Mouse (Mus musculus) adrenal gland, adult 18-20 months (tissue): ENCODE measurements around the gene Serinc1. TPM values are rescaled to one million over a fixed set of nuclear protein-coding genes. Genes with fewer than 3 reads are reported as not detected.
"Not testable (repeated sequence)": the region's sequence is repeated elsewhere in the genome, so short reads cannot be mapped to it uniquely, and the experiment has no call there.

Source experiments
- DNase-seq, 2 experiments: peaks; one replicate each; pipeline ENCODE4 v3.0.0; 2021 to 2022; ENCODE audit warnings: low spot score in 2 of 2
- long read RNA-seq, 2 experiments: library from polyadenylated mRNA; stranded (forward); transcript quantifications; one replicate each; pipeline ENCODE4 v2.0.0; 2021
- total RNA-seq, 2 experiments: library from RNA; stranded (reverse); gene quantifications; 1 replicate in 1 of 2; 2 replicates in 1 of 2; pipeline ENCODE4 v1.2.3; 2021

Gene Serinc1
- 100 to 1,000 TPM; 309 to 380 TPM for total RNA-seq
- long read RNA-seq, experiment 1, transcript Serinc1-201 (9 exons, 2,880 nt) = major isoform, 216 of 227 reads
- long read RNA-seq, experiment 1, partial matches to known transcripts = 6 of 227 reads
- long read RNA-seq, experiment 1, other reads (novel, unspliced or antisense) = 5 of 227 reads
- long read RNA-seq, experiment 2, transcript Serinc1-201 (9 exons, 2,880 nt) = major isoform, 722 of 789 reads
- long read RNA-seq, experiment 2, partial matches to known transcripts = 57 of 789 reads
- long read RNA-seq, experiment 2, other reads (novel, unspliced or antisense) = 9 of 789 reads

DNA sequence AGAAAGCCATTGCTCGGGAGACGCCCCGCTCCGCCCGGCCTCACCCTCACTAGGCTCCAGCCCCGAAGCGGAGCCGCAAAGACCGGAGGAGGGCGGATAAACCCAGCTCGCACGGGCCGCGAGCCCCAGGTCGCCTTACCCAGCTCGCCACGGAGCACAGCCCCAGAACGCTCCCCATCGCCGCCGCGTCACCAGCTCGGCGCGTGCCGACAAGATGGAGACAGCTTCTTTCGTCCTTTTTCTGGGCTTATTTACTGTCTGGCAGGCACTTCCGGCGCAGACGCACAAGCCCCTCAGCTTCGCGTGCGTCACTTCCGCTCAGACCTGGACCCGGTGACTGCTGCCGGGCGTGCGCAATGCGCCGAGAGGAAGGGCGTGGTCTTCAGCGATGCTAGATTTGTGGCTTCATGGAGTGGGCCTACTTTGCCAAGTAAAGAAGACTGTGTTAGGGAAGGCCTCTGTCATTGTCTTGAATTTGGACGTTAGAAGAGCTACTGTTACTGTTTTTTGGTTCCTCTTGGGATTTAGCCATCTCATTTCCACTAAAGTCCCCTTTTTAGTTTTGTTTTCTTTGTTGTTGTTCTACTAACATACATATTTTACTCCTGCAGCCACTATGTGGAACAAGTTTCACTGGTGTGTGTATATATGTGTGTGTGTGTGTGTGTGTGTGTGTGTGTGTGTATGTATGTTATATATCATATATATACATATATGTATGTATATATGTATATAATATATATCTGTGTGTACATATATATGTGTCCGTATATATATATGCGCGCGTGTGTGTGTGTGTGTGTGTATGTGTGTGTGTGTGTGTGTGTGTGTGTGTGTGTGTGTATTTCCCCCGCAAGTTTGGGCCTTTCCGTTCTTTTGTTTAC lies at the start of gene Serinc1:
Serinc1 (minus strand) TSS at position 313 of the 884 bp plus-strand sequence.
- DNase-seq = peak; percentile 87 to 89

DNA sequence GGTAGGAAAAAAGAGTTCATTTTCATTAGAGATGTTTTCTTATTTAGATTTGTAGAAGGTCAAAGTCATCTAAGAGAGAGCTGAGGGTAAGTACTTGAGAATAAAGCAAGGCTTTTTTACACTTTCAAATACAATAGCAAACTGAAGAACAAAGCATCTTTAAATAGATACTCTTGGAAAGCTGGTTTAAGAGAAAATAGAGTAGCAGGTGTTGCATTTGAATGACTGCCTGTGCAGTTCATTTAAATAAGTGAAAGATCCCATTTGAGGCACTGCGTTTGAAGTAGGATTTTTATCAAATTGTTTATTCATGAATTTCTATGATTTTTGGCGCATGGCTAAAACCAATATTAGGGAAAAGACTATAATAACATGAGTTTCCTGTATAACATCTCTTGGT lies 44.4 kb upstream of the Serinc1 start:
- DNase-seq = no peak

DNA sequence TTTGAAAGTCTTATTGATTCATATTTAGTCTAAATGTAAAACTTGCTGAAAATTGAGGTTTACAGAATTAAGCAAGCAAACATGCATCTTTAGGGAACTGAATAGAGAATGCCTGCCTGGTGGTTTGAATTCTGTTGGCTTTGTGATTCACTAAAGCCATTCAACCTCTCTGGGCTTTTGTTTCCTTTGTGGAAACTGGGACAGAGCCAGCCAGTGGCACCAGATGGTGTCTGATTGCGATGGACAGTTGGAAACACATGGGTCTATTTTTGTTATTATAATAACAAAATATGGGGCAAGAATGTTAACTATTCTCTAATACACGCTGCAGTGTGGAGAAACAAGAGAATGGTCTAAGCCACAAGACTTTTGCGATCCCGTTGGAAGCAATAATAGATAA lies 39.8 kb upstream of the Serinc1 start:
- DNase-seq = no peak

- peak; percentile 52 to 59 for DNase-seq
These were observed 38.9 kb upstream of the Serinc1 start for GRCm38 (mm10) chr10:57571211-57571730.

DNA sequence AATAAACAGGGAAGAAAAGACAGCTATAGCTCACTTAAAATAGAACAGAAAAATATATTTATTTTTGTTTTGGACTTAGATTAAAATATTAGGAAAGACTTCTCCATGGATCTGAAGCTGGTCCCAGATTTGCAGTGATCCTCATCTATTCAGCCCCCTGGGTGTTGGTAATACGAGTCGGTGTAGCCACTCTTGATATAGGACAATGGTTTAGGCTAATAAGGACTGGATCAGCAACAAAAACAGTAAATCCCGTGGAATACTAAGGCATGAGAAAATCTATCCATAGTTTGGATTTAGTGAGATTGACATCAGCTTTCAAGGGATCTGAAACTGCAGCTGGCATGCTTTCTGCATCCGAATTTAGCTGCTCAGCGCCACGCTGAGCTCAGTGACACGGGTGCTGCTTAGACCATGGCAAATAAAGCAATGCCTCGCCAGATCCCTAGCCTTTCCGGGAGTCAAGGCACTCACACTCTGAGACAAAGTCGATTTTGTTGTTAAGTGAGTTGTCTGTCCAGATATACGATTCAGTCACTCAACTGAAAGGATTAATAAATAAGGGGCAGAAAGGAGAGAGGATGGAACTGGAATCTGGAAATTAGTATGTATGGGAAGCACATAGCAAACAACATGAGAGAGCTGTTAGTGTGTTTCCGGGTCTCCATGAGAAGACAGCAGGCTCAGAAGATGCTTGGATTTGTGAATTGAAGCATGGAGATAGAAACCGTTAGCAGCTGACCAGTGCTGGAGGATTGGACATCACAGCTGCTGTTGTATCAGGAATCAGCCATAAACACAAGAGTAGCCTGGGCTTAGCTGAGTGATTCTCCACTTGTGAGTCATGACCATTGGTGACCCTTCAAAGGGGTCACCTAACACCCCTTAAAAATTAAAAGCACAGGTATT lies 36.9 kb upstream of the Serinc1 start:
- DNase-seq = no peak

GRCm38 (mm10) chr10:57566221-57566620 lies 33.9 kb upstream of the Serinc1 start:
- DNase-seq = no peak

- no peak for DNase-seq
These were observed 25.3 kb upstream of the Serinc1 start for GRCm38 (mm10) chr10:57557597-57557996.

- DNase-seq = no peak
These were observed 21.4 kb upstream of the Serinc1 start for GRCm38 (mm10) chr10:57553719-57554118.

DNA sequence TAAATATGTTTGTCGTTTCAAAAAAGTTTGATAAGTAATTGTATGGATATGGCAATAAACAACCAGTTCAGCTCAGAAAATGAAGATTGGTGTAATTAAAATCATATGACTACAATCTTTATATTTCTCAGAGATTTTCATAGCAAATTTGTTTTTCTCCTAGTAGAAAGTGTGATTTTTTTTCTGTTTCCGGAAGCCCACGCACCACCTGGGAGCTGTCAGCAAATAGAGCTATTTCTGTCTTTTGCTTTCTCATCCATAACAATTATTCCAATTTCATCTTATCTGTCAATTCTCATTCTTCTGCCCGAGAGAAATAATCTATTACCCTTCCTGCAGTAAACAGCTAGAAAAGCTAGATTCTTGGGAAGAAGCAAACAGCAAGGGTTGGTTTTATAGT lies 17.3 kb upstream of the Serinc1 start:
- DNase-seq = no peak

- DNase-seq = not testable (repeated sequence)
These were observed 11.6 kb upstream of the Serinc1 start for GRCm38 (mm10) chr10:57543890-57544289.

GRCm38 (mm10) chr10:57531616-57532217 lies 613 bp downstream of the Serinc1 start:
- no peak for DNase-seq

GRCm38 (mm10) chr10:57531076-57531475 lies 1.3 kb downstream of the Serinc1 start:
- no peak for DNase-seq

GRCm38 (mm10) chr10:57526469-57526868 lies 5.9 kb downstream of the Serinc1 start:
- DNase-seq = no peak

GRCm38 (mm10) chr10:57515278-57515677 lies 17.1 kb downstream of the Serinc1 start:
- no peak for DNase-seq

DNA sequence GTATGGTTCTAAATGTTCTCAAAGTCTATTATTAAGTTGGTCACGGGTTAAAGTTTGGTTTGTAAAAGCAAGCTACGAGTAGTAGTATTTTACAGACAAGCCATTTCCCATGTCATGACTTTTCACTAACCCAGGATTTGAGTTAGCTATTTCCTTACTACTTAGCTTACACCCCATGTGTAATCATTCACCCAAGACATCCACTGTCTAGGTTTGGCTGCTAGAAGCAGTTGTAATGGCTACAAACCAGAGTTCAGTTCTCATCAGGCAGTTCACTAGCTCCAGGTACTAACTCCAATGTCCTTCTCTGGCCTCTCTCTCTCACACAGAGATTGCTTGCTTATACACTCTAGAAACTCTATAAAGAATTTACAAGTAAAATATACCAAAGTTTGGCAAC lies 17.7 kb downstream of the Serinc1 start:
- DNase-seq = no peak

- no peak for DNase-seq
These were observed 32.7 kb downstream of the Serinc1 start for GRCm38 (mm10) chr10:57499414-57500156.

- DNase-seq = no peak
These were observed 40.3 kb downstream of the Serinc1 start for GRCm38 (mm10) chr10:57492050-57492449.

DNA sequence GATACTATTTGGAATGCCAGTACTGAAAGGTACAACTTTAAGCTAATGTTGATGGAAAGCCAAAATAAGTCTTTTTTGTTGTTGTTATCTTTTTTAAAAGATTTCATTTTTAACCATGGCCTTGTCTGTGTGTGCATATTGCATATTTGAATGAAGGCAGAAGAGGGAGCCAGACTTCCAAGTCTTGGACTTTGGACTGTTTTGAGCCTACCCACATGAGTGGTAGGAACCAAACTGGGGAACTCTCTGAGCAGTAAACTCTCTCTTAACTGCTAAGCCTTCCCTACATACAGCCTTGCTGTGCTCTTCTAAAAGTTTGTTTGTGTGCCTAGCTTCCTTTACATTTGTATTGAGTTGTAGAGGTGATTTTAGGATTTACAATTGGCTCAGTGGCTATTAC lies 43.7 kb downstream of the Serinc1 start:
- DNase-seq = no peak

DNA sequence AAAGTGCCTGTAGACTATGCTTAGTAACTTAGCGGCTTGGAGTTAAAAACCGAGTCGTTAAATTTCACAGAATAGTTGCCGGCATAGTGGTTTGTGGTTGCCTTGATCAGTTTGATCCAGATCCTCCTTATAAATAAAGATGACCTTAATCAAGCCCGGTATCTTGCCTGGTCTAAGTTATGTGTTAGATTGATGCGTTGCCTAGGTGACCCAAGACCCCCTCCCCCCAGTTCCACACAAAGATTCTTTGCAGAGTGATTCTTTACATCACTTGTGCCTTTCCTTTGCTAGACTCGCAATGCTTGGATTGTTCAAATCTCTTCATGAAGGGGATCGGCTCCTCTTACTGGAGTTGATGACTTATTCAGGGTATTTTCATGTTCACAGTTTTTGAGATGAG lies 45.1 kb downstream of the Serinc1 start:
- DNase-seq = no peak

- DNase-seq = peak in 1 of 2 experiments; percentile 68
These were observed 45.7 kb downstream of the Serinc1 start for GRCm38 (mm10) chr10:57486542-57487071.
